Mouse (Mus musculus): ENCODE results near the gene Plaa.

DNA sequence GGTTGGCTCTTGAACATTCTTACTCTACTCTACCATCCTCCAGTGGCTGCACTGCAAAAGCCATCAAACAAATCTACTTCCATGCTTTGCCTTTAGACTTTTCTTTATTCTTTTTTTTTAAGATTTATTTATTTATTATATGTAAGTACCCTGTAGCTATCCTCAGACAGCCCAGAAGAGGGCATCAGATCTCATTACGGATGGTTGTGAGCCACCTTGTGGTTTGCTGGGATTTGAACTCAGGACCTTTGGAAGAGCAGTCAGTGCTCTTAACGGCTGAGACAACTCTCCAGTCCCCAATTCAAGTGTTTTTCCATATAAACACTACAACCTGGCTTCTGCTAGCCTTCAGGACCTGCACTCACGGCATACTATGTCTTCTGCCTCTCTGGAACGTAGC lies 1.6 kb downstream of the Plaa start:
- TF ChIP-seq CTCF (IDR thresholded peaks at IDR 0.05 in 2 of 3, conservative IDR thresholded peaks at IDR 0.05 in 1 of 3; ENCODE audit: control insufficient read depth in 1 of 3, insufficient read depth in 1 of 3, low read depth in 2 of 3, low read length in 3 of 3, poor library complexity in 1 of 3, severe bottlenecking in 1 of 3) (peak in 2 of 3 experiments; percentile 29 to 45; a peak in 5 of 6 replicates), POLR2A (IDR thresholded peaks at IDR 0.05; ENCODE audit: control insufficient read depth in 1 of 2, insufficient read depth in 1 of 2, low read depth in 1 of 2, low read length in 2 of 2, poor library complexity in 1 of 2) (no peak), UBTF (IDR thresholded peaks at IDR 0.05; ENCODE audit: borderline replicate concordance, insufficient read depth, low read depth, low read length) (no peak), CHD2 (IDR thresholded peaks at IDR 0.05; ENCODE audit: low read length) (no peak), BHLHE40 (IDR thresholded peaks at IDR 0.05; ENCODE audit: borderline replicate concordance, low read depth, low read length) (no peak), EP300 (IDR thresholded peaks at IDR 0.05; ENCODE audit: low read depth in 1 of 2, low read length in 2 of 2) (no peak), MEF2A (IDR thresholded peaks at IDR 0.05; ENCODE audit: extremely low read depth, insufficient replicate concordance, low read depth, low read length, poor library complexity, severe bottlenecking) (no peak), NRF1 (IDR thresholded peaks at IDR 0.05; ENCODE audit: insufficient read depth, low read depth, low read length, poor library complexity, severe bottlenecking) (no peak), MAX (IDR thresholded peaks at IDR 0.05; ENCODE audit: low read length) (no peak), GATA1 (IDR thresholded peaks at IDR 0.05; ENCODE audit: low read depth, low read length) (no peak)
